In genomic region chr12:24973586-24973985, GRCm38 (mm10) we compare ENCODE assay signal across 19 mouse cellular contexts. TPM values are rescaled to one million over a fixed set of nuclear protein-coding genes. Genes with fewer than 3 reads are reported as not detected.
DNase-seq lines count a peak whose midpoint lies in the region; ATAC-seq and TF ChIP-seq lines count a peak whose summit lies in the region.
"Had no signal": no experiment of that assay in that cellular context is flagged by ENCODE, and none has a peak within 500 bp of the region (broad histone marks: within the 10 kb centered on the region; RNA-seq: fewer than 3 reads in every experiment).

No protein-coding gene starts in this region.

- ATAC-seq in heart, embryonic 11.5 days (replicated peaks; ENCODE audit: insufficient number of reproducible peaks, low FRiP score, low TSS enrichment) = no peak
- ATAC-seq in liver, embryonic 12.5 days = peak; percentile 65
- ATAC-seq in stomach, postnatal 0 days (ENCODE audit: low FRiP score, low TSS enrichment) = no peak
- ATAC-seq in erythroid progenitor cell, adult 5-6 weeks (replicated peaks; ENCODE audit: low FRiP score, poor library complexity, severe bottlenecking) = no peak
- ATAC-seq: forebrain, postnatal 0 days; hindbrain, postnatal 0 days had no signal

- H3K9me3 ChIP-seq in heart, embryonic 11.5 days (replicated peaks; ENCODE audit: control insufficient read depth, low read length) = no peaks in the 10 kb centered on the region
- H3K9me3 ChIP-seq in liver, embryonic 12.5 days (replicated peaks) = no peaks in the 10 kb centered on the region
- no peaks in the 10 kb centered on the region for H3K9me3 ChIP-seq in stomach, postnatal 0 days (ENCODE audit: control insufficient read depth, low read length)
- H3K9me3 ChIP-seq: embryonic facial prominence, embryonic 10.5 days; heart, embryonic 12.5 days; limb, embryonic 13.5 days; midbrain, embryonic 10.5 days had no signal

- no peak overlapping the region for H3K9ac ChIP-seq in heart, embryonic 11.5 days (ENCODE audit: low read depth, low read length)
- no peak overlapping the region for H3K9ac ChIP-seq in liver, embryonic 12.5 days
- H3K9ac ChIP-seq in stomach, postnatal 0 days (ENCODE audit: low read length) = no peak overlapping the region
- H3K9ac ChIP-seq: forebrain, postnatal 0 days; heart, embryonic 12.5 days; limb, embryonic 13.5 days had no signal

- WGBS in heart, embryonic 11.5 days (ENCODE audit: insufficient replicate concordance) = 37% methylated on average over 5 of the region's 5 CpGs
- WGBS in liver, embryonic 12.5 days (ENCODE audit: insufficient replicate concordance) = 9% methylated on average over 5 of the region's 5 CpGs
- WGBS in stomach, postnatal 0 days = 61% methylated on average over 5 of the region's 5 CpGs

- no peak overlapping the region; the same call in 1 of the 2 replicates for H3K4me2 ChIP-seq in heart, embryonic 11.5 days
- peak overlapping the region; percentile 80 for H3K4me2 ChIP-seq in liver, embryonic 12.5 days
- no peak overlapping the region for H3K4me2 ChIP-seq in stomach, postnatal 0 days (replicated peaks; ENCODE audit: low read depth)

- no peaks in the 10 kb centered on the region for H3K27me3 ChIP-seq in heart, embryonic 11.5 days (ENCODE audit: control insufficient read depth, insufficient read depth, low read length)
- no peaks in the 10 kb centered on the region for H3K27me3 ChIP-seq in liver, embryonic 12.5 days (replicated peaks)
- H3K27me3 ChIP-seq in stomach, postnatal 0 days (ENCODE audit: control insufficient read depth, insufficient read depth, low read length) = no peaks in the 10 kb centered on the region
- H3K27me3 ChIP-seq: heart, embryonic 12.5 days; limb, embryonic 13.5 days had no signal

- TF ChIP-seq EP300 in stomach, postnatal 0 days (optimal IDR thresholded peaks at IDR 0.05) = no peak

- peak; percentile 81 for DNase-seq in heart, adult 11 months
- peak; percentile 15 for DNase-seq in thymus, postnatal 14 days
- no peak for DNase-seq in thymus, postnatal 25 days
- peak; percentile 14 for DNase-seq in stomach, postnatal 0 days (ENCODE audit: low spot score)
- DNase-seq in layer of hippocampus, adult 9-10 months (ENCODE audit: low spot score) = no peak
- DNase-seq: cerebellum, postnatal 14 days; forebrain, postnatal 0 days; gastrocnemius, postnatal 10 days; heart, postnatal 36 days; right cerebral cortex, postnatal 25 days had no signal

- no peaks in the 10 kb centered on the region for H3K36me3 ChIP-seq in heart, embryonic 11.5 days (ENCODE audit: control insufficient read depth, insufficient read depth, low read length)
- H3K36me3 ChIP-seq in liver, embryonic 12.5 days = peaks cover 7% of the 10 kb centered on the region; the same call in 1 of the 2 replicates
- H3K36me3 ChIP-seq in stomach, postnatal 0 days (ENCODE audit: control insufficient read depth, insufficient read depth, low read length) = no peaks in the 10 kb centered on the region
- H3K36me3 ChIP-seq: embryonic facial prominence, embryonic 10.5 days; limb, embryonic 13.5 days; midbrain, embryonic 10.5 days had no signal

- TF ChIP-seq CTCF in stomach, postnatal 0 days (IDR thresholded peaks at IDR 0.05; ENCODE audit: low read depth) = no peak

- H3K27ac ChIP-seq in heart, embryonic 11.5 days (ENCODE audit: low read depth, low read length) = no peak overlapping the region
- no peak overlapping the region; the same call in 1 of the 2 replicates for H3K27ac ChIP-seq in liver, embryonic 12.5 days
- H3K27ac ChIP-seq in stomach, postnatal 0 days (replicated peaks) = no peak overlapping the region
- H3K27ac ChIP-seq: embryonic facial prominence, embryonic 10.5 days; hindbrain, postnatal 0 days; layer of hippocampus, adult 2 months; limb, embryonic 13.5 days; midbrain, embryonic 10.5 days had no signal

- H3K4me1 ChIP-seq in heart, embryonic 11.5 days (ENCODE audit: control insufficient read depth, insufficient read depth, low read length) = peaks cover 21% of the 10 kb centered on the region
- peaks cover 38% of the 10 kb centered on the region for H3K4me1 ChIP-seq in liver, embryonic 12.5 days
- H3K4me1 ChIP-seq in stomach, postnatal 0 days (replicated peaks; ENCODE audit: control insufficient read depth, insufficient read depth) = 0 out of 2 replicates have a peak, but pooled peaks cover 2% of the 10 kb centered on the region

- no peak overlapping the region for H3K4me3 ChIP-seq in heart, embryonic 11.5 days (ENCODE audit: low read depth, low read length)
- H3K4me3 ChIP-seq in liver, embryonic 12.5 days = no peak overlapping the region
- H3K4me3 ChIP-seq in stomach, postnatal 0 days (ENCODE audit: low read depth, low read length) = no peak overlapping the region
- H3K4me3 ChIP-seq: embryonic facial prominence, embryonic 10.5 days; limb, embryonic 13.5 days had no signal

RNA-seq across cellular contexts. Expression of gene Kidins220, which starts 1.1 kb away (rescaled TPM):
- 45.5 and 46.4 TPM in 2 replicates for polyA plus RNA-seq in heart, embryonic 11.5 days (2014; fragmentation: Nextera tagmentation; extraction: Ambion mirVana)
- 12.2 and 13.6 TPM in 2 replicates for polyA plus RNA-seq in liver, embryonic 12.5 days (2016; fragmentation: Nextera tagmentation; extraction: Ambion mirVana)
- 9.1 and 9.9 TPM in 2 replicates for polyA plus RNA-seq in stomach, postnatal 0 days (2015; fragmentation: Nextera tagmentation; extraction: Ambion mirVana)
- total RNA-seq in erythroid progenitor cell, adult 5-6 weeks (2015; ENCODE audit: low replicate concordance) = 38.6 and 52.6 TPM in 2 replicates
- 32.7 and 42.7 TPM in 2 replicates for total RNA-seq in erythroid progenitor cell, adult 5-6 weeks (2017; ENCODE audit: low replicate concordance)

Comparison
In these comparisons a context has a peak if more than half of its experiments do, and no peak if none do; other contexts are left out.
1. DNase-seq: peak in heart, adult 11 months (single experiment), thymus, postnatal 14 days (single experiment) and stomach, postnatal 0 days (single experiment); none in thymus, postnatal 25 days (single experiment) and layer of hippocampus, adult 9-10 months (single experiment).